In the genomic region with DNA sequence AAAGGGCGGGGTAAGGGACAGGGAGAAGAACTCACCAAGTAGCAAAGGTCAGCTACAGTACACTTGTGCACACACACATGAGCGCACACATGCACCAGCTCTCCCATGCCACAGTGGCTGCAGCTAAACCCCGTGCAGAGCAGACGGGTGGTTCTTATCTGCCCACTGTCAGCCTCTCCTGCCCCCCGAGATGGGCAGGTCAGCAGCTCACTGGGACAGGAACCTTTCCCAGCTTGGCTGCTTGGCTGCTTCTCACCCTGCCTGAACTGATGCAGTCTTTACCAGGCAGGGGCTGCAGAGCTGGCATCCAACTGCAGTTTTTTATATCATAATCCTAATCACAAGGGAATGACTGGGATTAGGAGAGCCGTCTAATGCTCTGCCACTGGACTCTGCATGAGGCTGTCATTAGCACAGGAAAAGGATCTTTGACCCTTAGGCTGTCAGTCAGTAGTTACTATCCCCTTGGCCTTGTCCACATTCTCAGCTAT, we compare ENCODE assay signal across 10 mouse cellular contexts. TPM values are rescaled to one million over a fixed set of nuclear protein-coding genes. Genes with fewer than 3 reads are reported as not detected.
A peak's percentile ranks its signal among the peaks of the same experiment; 100 is the strongest.
DNase-seq lines count a peak whose midpoint lies in the region; ATAC-seq and TF ChIP-seq lines count a peak whose summit lies in the region.
"Had no signal": no experiment of that assay in that cellular context is flagged by ENCODE, and none has a peak within 500 bp of the region (broad histone marks: within the 10 kb centered on the region; RNA-seq: fewer than 3 reads in every experiment).

No protein-coding gene starts in this region.

- no peak for ATAC-seq in heart, postnatal 0 days (ENCODE audit: insufficient read depth, low read depth)
- peak; percentile 54 for ATAC-seq in liver, embryonic 11.5 days (replicated peaks; ENCODE audit: low FRiP score)

- H3K79me2 ChIP-seq in MEL (ENCODE audit: control insufficient read depth, insufficient read depth, low read length, poor library complexity), result no peaks in the 10 kb centered on the region

- H3K27me3 ChIP-seq in heart, postnatal 0 days (ENCODE audit: control insufficient read depth, insufficient read depth, low read length), result no peaks in the 10 kb centered on the region
- no peaks in the 10 kb centered on the region for H3K27me3 ChIP-seq in MEL (ENCODE audit: control insufficient read depth in 1 of 2, insufficient read depth in 2 of 2, low read length in 2 of 2)
- peaks cover 5% of the 10 kb centered on the region for H3K27me3 ChIP-seq in liver, embryonic 11.5 days (replicated peaks; ENCODE audit: control insufficient read depth, insufficient read depth, low read length)

- H3K36me3 ChIP-seq in heart, postnatal 0 days (replicated peaks; ENCODE audit: control insufficient read depth, insufficient read depth, low read length), result no peaks in the 10 kb centered on the region
- H3K36me3 ChIP-seq in MEL (ENCODE audit: control insufficient read depth in 1 of 2, insufficient read depth in 2 of 2, low read length in 2 of 2), result 0 out of 4 replicates have a peak, but pooled peaks cover 0 to 3% of the 10 kb centered on the region in 2 experiments
- H3K36me3 ChIP-seq in liver, embryonic 11.5 days (ENCODE audit: control insufficient read depth, insufficient read depth, low read length), result no peaks in the 10 kb centered on the region

- no peak overlapping the region for H3K9ac ChIP-seq in heart, postnatal 0 days (replicated peaks; ENCODE audit: low read depth, low read length)
- H3K9ac ChIP-seq in MEL (ENCODE audit: control insufficient read depth, low read depth, low read length, poor library complexity, severe bottlenecking), result peak overlapping the region; percentile 24; the same call in 1 of the 2 replicates
- H3K9ac ChIP-seq in liver, embryonic 11.5 days (ENCODE audit: low read depth, low read length), result no peak overlapping the region

- 35% methylated on average over 6 of the region's 6 CpGs for WGBS in heart, postnatal 0 days
- 26% methylated on average over 6 of the region's 6 CpGs for WGBS in liver, embryonic 11.5 days

- intact Hi-C loops in heart, postnatal 25 days (cut with DNase I), result no loop called here
- intact Hi-C loops in left cerebral cortex, postnatal 25 days (cut with DNase I), result no loop called here

- H3K27ac ChIP-seq in heart, postnatal 0 days (ENCODE audit: low read depth), result no peak overlapping the region
- H3K27ac ChIP-seq in MEL (ENCODE audit: control insufficient read depth, low read depth, low read length), result no peak overlapping the region
- no peak overlapping the region for H3K27ac ChIP-seq in liver, embryonic 11.5 days (ENCODE audit: low read depth, low read length)

- TF ChIP-seq POLR2A in MEL (IDR thresholded peaks at IDR 0.05; ENCODE audit: control insufficient read depth in 1 of 2, insufficient read depth in 1 of 2, low read depth in 1 of 2, low read length in 2 of 2, poor library complexity in 1 of 2), result no peak

- H3K9me3 ChIP-seq in heart, postnatal 0 days (replicated peaks; ENCODE audit: control insufficient read depth, low read length), result no peaks in the 10 kb centered on the region
- H3K9me3 ChIP-seq in MEL (replicated peaks; ENCODE audit: insufficient read depth, low read length), result no peaks in the 10 kb centered on the region
- H3K9me3 ChIP-seq in liver, embryonic 11.5 days (ENCODE audit: control insufficient read depth, low read length), result no peaks in the 10 kb centered on the region

- TF ChIP-seq RAD21 in MEL (IDR thresholded peaks at IDR 0.05; ENCODE audit: low read depth, low read length), result no peak

- H3K4me1 ChIP-seq in heart, postnatal 0 days (ENCODE audit: control insufficient read depth, insufficient read depth), result no peaks in the 10 kb centered on the region; the same call in 1 of the 2 replicates
- peaks cover 2 to 14% of the 10 kb centered on the region in 2 experiments for H3K4me1 ChIP-seq in MEL (ENCODE audit: control insufficient read depth in 1 of 2, insufficient read depth in 2 of 2, low read length in 2 of 2)
- H3K4me1 ChIP-seq in liver, embryonic 11.5 days (replicated peaks; ENCODE audit: control insufficient read depth, insufficient read depth, low read length), result peaks cover 10% of the 10 kb centered on the region

- peak; percentile 4 for DNase-seq in heart, postnatal 0 days (ENCODE audit: low spot score)
- no peak for DNase-seq in heart, postnatal 25 days (ENCODE audit: low spot score)
- DNase-seq in MEL (ENCODE audit: low read depth, low spot score), result peak; percentile 32
- peak; percentile 53 for DNase-seq in kidney, adult 18-20 months
- no peak for DNase-seq in liver, embryonic 11.5 days (ENCODE audit: low spot score)
- no peak for DNase-seq in ovary, adult 18-20 months (ENCODE audit: low spot score)
- no peak for DNase-seq in left cerebral cortex, postnatal 25 days (ENCODE audit: low spot score in 2 of 2)
- DNase-seq in spleen, postnatal 10 days (ENCODE audit: low spot score in 2 of 2), result no peak
- DNase-seq: cerebellum, postnatal 14 days; heart, postnatal 14 days had no signal

- no peak overlapping the region for H3K4me3 ChIP-seq in heart, postnatal 0 days (ENCODE audit: low read depth, low read length)
- H3K4me3 ChIP-seq in MEL (ENCODE audit: control insufficient read depth in 1 of 2, insufficient read depth in 1 of 2, low read depth in 2 of 2, low read length in 2 of 2), result peak overlapping the region; percentile 34 to 49
- no peak overlapping the region for H3K4me3 ChIP-seq in liver, embryonic 11.5 days (ENCODE audit: low read depth, low read length)

- no peak for TF ChIP-seq CTCF in heart, postnatal 0 days (IDR thresholded peaks at IDR 0.05; ENCODE audit: low read depth)
- no peak for TF ChIP-seq CTCF in MEL (IDR thresholded peaks at IDR 0.05 in 2 of 3, conservative IDR thresholded peaks at IDR 0.05 in 1 of 3; ENCODE audit: control insufficient read depth in 1 of 3, insufficient read depth in 1 of 3, low read depth in 2 of 3, low read length in 3 of 3, poor library complexity in 1 of 3, severe bottlenecking in 1 of 3)

- TF ChIP-seq EP300 in heart, postnatal 0 days (IDR thresholded peaks at IDR 0.05; ENCODE audit: low read depth), result no peak
- peak; percentile 14 to 24; a peak in 1 of 4 replicates for TF ChIP-seq EP300 in MEL (IDR thresholded peaks at IDR 0.05; ENCODE audit: low read depth in 1 of 2, low read length in 2 of 2)

- no peak overlapping the region for H3K4me2 ChIP-seq in heart, postnatal 0 days (ENCODE audit: low read depth, low read length)
- no peak overlapping the region for H3K4me2 ChIP-seq in liver, embryonic 11.5 days

TF ChIP-seq in MEL, 35 proteins besides CTCF, POLR2A, EP300 and RAD21:
- TF ChIP-seq NRF1 (IDR thresholded peaks at IDR 0.05; ENCODE audit: insufficient read depth, low read depth, low read length, poor library complexity, severe bottlenecking) (no peak), TCF12 (IDR thresholded peaks at IDR 0.05; ENCODE audit: low read depth, low read length) (peak; percentile 31; the same call in 1 of the 2 replicates), ZMIZ1 (IDR thresholded peaks at IDR 0.05; ENCODE audit: low read depth, low read length) (no peak), MEF2A (IDR thresholded peaks at IDR 0.05; ENCODE audit: extremely low read depth, insufficient replicate concordance, low read depth, low read length, poor library complexity, severe bottlenecking) (no peak), UBTF (IDR thresholded peaks at IDR 0.05; ENCODE audit: borderline replicate concordance, insufficient read depth, low read depth, low read length) (no peak), ETS1 (IDR thresholded peaks at IDR 0.05; ENCODE audit: low read depth, low read length) (no peak), TAL1 (IDR thresholded peaks at IDR 0.05; ENCODE audit: low read length) (peak; percentile 55), MYB (IDR thresholded peaks at IDR 0.05; ENCODE audit: low read depth, low read length) (no peak), MAFK (IDR thresholded peaks at IDR 0.05; ENCODE audit: borderline replicate concordance, low read depth, low read length) (no peak)
TF ChIP-seq in MEL: peak in this region for 2.

RNA-seq across cellular contexts. Expression of gene BC034090, which starts 8.4 kb away (rescaled TPM):
- 45.1 and 82.1 TPM in 2 replicates for total RNA-seq in heart, postnatal 0 days (2014; rRNA removed; ENCODE audit: low replicate concordance)
- polyA plus RNA-seq in heart, postnatal 0 days (2015; fragmentation: Nextera tagmentation; extraction: Ambion mirVana), result 9.5 and 9.7 TPM in 2 replicates
- 10 to 100 TPM; 38.0 to 41.4 TPM for total RNA-seq in heart, postnatal 25 days (2021)
- 0.10 and 0.12 TPM in 2 replicates for total RNA-seq in MEL (2012; rRNA removed)
- polyA plus RNA-seq in MEL (2012; ENCODE audit: insufficient read depth in 1 of 2, insufficient read length in 2 of 2, low read depth in 1 of 2, low replicate concordance in 2 of 2, missing spikeins in 1 of 2), result under 1 TPM in 1 of 2 experiments, not detected in 1; 0.28 TPM
- 0.86 and 1.8 TPM in 2 replicates for polyA plus RNA-seq in liver, embryonic 11.5 days (2014; fragmentation: Nextera tagmentation; extraction: Ambion mirVana)
- total RNA-seq in left cerebral cortex, postnatal 25 days (2021), result 1 to 10 TPM; 9.5 to 9.7 TPM

Comparison
In these comparisons a context has a peak if more than half of its experiments do, and no peak if none do; other contexts are left out.
1. DNase-seq: peak in heart, postnatal 0 days (single experiment), MEL (single experiment) and kidney, adult 18-20 months (single experiment); none in heart, postnatal 25 days (single experiment), liver, embryonic 11.5 days (single experiment), ovary, adult 18-20 months (single experiment), left cerebral cortex, postnatal 25 days (0 of 2) and spleen, postnatal 10 days (0 of 2).
2. H3K4me3 ChIP-seq: peak in MEL (2 of 2); none in heart, postnatal 0 days (single experiment) and liver, embryonic 11.5 days (single experiment).